Mouse (Mus musculus) kidney, adult 8-10 months (tissue): ENCODE results near the gene Cytip.

Source experiments
- DNase-seq, 2 experiments: peaks; one replicate each; pipeline ENCODE4 v3.0.0; 2022

Cytip gene

DNA sequence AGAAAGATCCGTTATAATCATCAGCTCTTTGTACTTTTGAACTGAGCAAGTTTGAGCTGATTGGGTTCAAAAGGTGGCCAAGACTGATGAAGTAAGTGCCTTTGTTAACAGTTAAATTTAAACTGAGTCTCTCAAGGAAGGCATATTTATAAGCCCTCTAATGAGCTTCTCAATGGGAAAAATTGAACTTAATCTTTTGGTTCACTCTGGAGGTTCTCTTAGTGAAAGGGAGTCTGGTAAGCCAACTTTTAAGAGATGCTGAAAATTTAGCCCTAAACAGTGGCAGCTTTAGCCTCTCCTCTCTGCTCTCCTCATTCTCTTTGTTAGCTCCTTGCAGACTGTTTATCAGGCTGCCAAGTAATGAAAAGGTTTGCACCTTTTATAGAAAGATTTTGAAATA is 100.5 kb downstream of the Cytip start:
- no peak for DNase-seq

DNA sequence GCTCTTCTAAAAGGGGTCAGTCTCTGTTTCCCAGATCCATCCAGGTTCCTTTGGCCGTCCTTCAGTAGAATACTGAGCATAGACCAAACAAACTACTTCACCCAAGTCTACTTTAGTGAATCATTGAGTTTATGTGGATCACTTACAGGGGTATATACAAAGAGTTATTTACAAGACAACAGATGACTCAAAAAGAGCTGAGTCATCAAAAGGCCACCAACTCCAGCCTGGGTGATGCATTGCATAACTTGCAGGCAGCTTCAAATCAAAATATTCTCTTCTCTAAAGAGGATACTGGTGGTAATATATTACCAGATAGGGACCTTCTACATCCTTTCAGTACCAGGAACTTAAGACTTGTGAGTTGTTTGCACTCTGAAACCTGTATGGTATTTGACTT is 108.9 kb downstream of the Cytip start:
- DNase-seq: no peak

DNA sequence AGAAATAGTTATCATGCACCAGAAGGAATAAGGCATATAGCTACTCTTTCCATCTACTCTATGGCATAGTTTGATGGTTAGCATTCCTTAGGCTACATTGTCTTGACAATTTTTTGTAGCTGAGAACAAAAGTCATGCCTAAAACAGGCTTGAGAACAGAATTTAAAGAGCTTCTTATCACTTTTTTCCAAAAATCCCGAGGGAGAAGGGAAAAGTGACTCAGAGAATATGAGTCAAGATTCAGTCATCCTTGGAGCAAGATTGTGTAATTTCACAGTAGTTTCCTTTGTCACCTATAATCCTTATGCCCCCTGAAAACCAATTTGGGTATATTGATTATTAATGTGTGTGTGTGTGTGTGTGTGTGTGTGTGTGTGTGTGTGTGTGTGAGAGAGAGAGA is 115.5 kb downstream of the Cytip start:
- no peak for DNase-seq
